ENCODE assay signal across 14 mouse cellular contexts in genomic region chr11:15125812-15126211, GRCm38 (mm10).
"Had no signal": no experiment of that assay in that cellular context is flagged by ENCODE, and none has a peak within 500 bp of the region (broad histone marks: within the 10 kb centered on the region; RNA-seq: fewer than 3 reads in every experiment).

No protein-coding gene starts in this region.

- H3K36me3 ChIP-seq: limb, embryonic 15.5 days; liver, embryonic 12.5 days; midbrain, embryonic 10.5 days had no signal

- DNase-seq: kidney, postnatal 25 days; lung, embryonic 14.5 days; lung, postnatal 10 days; lung, postnatal 4 days; midbrain, embryonic 14.5 days; retina, postnatal 1 day; right cerebral cortex, postnatal 4 days; spleen, adult 18-20 months; thymus, adult 18-20 months; thymus, postnatal 14 days had no signal

- H3K4me2 ChIP-seq: limb, embryonic 15.5 days; liver, embryonic 12.5 days; lung, embryonic 14.5 days had no signal

- H3K9me3 ChIP-seq: limb, embryonic 15.5 days; liver, embryonic 12.5 days; midbrain, embryonic 10.5 days had no signal

- H3K27me3 ChIP-seq: limb, embryonic 15.5 days; liver, embryonic 12.5 days had no signal

- H3K9ac ChIP-seq: limb, embryonic 15.5 days; liver, embryonic 12.5 days; lung, embryonic 14.5 days had no signal

- H3K27ac ChIP-seq: left cerebral cortex, adult 2 months; limb, embryonic 15.5 days; liver, embryonic 12.5 days; midbrain, embryonic 10.5 days had no signal

- ATAC-seq: liver, embryonic 12.5 days had no signal

- H3K4me3 ChIP-seq: left cerebral cortex, adult 2 months; limb, embryonic 15.5 days; liver, embryonic 12.5 days; midbrain, embryonic 10.5 days had no signal

- H3K4me1 ChIP-seq: limb, embryonic 15.5 days; liver, embryonic 12.5 days; midbrain, embryonic 10.5 days had no signal
